Mouse (Mus musculus) stomach, postnatal 0 days (tissue): Measurements from ENCODE around the gene Arhgap29.

Experiments used
- CTCF ChIP-seq: IDR thresholded peaks from 2 replicates; pipeline ENCODE4 v1.5.1; 2016; ENCODE audit warnings: antibody characterized with exemption, low read depth, mild to moderate bottlenecking, moderate library complexity
- EP300 ChIP-seq: optimal IDR thresholded peaks from 2 replicates; pipeline ENCODE3; 2016; ENCODE audit warnings: antibody characterized with exemption

DNA sequence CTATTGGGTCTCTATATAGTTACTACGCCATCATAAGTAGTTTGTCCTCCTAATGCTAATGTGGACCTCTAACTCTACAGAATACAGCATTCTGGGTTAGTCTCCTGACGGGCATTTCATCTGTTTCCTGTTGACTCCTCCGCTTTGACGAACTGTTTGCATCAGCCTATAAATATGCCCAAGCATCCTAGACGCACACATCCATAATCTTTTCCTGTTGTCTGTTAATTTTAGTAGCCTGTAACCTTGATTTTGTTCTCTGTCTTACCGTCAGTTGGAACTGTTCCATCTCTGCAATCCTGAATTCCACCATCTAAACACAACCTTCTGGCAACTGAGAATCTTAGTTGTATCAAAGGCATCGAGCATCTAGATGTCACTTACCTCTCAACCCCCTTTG, 34.7 kb upstream of the Arhgap29 start:
- TF ChIP-seq CTCF: no peak
- TF ChIP-seq EP300: no peak
